Mouse (Mus musculus) adrenal gland, postnatal 25 days (tissue): Measurements from ENCODE around the gene Guf1. TPM values are rescaled to one million over a fixed set of nuclear protein-coding genes. Genes with fewer than 3 reads are reported as not detected.

Source experiments
- DNase-seq: peaks from one replicate; pipeline ENCODE4 v3.0.0; 2021; ENCODE audit warnings: mixed read lengths
- long read RNA-seq: library from polyadenylated mRNA; stranded (forward); transcript quantifications from one replicate; pipeline ENCODE4 v2.0.0, GENCODE M21; 2021
- total RNA-seq: library from RNA; stranded (reverse); gene quantifications from 2 replicates; pipeline ENCODE4 v1.2.3, GENCODE M21; 2021

Guf1 gene
- 22.0 and 27.3 TPM in 2 replicates for total RNA-seq
- long read RNA-seq, full-length matches to known transcripts, result 29 of 46 reads
- long read RNA-seq, partial matches to known transcripts, result 2 of 46 reads
- long read RNA-seq, other reads (novel, unspliced or antisense), result 15 of 46 reads

GRCm38 (mm10) chr5:69556628-69557403, at the start of gene Guf1:
TSS of gene Guf1 (plus strand) at chr5:69556923.
- peak; percentile 94 for DNase-seq

- no peak for DNase-seq
Observed at GRCm38 (mm10) chr5:69507045-69507444, 49.7 kb upstream of the Guf1 start.

GRCm38 (mm10) chr5:69511631-69512030, 45.1 kb upstream of the Guf1 start:
- DNase-seq, result no peak

- no peak for DNase-seq
Observed at GRCm38 (mm10) chr5:69512203-69512602, 44.5 kb upstream of the Guf1 start.

- peak; percentile 41 for DNase-seq
Observed at GRCm38 (mm10) chr5:69520661-69521278, 36.0 kb upstream of the Guf1 start.

- DNase-seq, result no peak
Observed at GRCm38 (mm10) chr5:69522064-69522463, 34.7 kb upstream of the Guf1 start.

- DNase-seq, result no peak
Observed at GRCm38 (mm10) chr5:69523944-69524343, 32.8 kb upstream of the Guf1 start.

GRCm38 (mm10) chr5:69541680-69542079, 15.0 kb upstream of the Guf1 start:
- DNase-seq, result no peak

- DNase-seq, result no peak
Observed at GRCm38 (mm10) chr5:69542489-69542888, 14.2 kb upstream of the Guf1 start, which contains the start of gene Yipf7. TSS of gene Yipf7 (minus strand) at chr5:69542648.

- no peak for DNase-seq
Observed at GRCm38 (mm10) chr5:69557404-69557935, 747 bp downstream of the Guf1 start.

GRCm38 (mm10) chr5:69591640-69592461, 35.1 kb downstream of the Guf1 start, which contains the start of gene Gnpda2:
TSS of gene Gnpda2 (minus strand) at chr5:69592340.
- DNase-seq, result peak; percentile 82

GRCm38 (mm10) chr5:69601027-69601426, 44.3 kb downstream of the Guf1 start:
- DNase-seq, result no peak

- DNase-seq, result no peak
Observed at GRCm38 (mm10) chr5:69613209-69613796, 56.6 kb downstream of the Guf1 start.

GRCm38 (mm10) chr5:69620899-69621298, 64.2 kb downstream of the Guf1 start:
- DNase-seq, result no peak

Other genes with a start within 250 kb of the Guf1 start
- gene Kctd8, start 215.2 kb upstream of the Guf1 start, total RNA-seq, result 0.36 TPM in 1 of 2 replicates, not detected in the other
- gene Yipf7, start 14.3 kb upstream of the Guf1 start, total RNA-seq, result not detected in 2 replicates
- gene Gnpda2, start 35.4 kb downstream of the Guf1 start, total RNA-seq, result 18.2 and 24.4 TPM in 2 replicates